Mouse (Mus musculus) kidney, embryonic 16.5 days (tissue): Measurements from ENCODE around the gene Tmem132d. TPM values are rescaled to one million over a fixed set of nuclear protein-coding genes. Genes with fewer than 3 reads are reported as not detected.
"Not testable (repeated sequence)": the region's sequence is repeated elsewhere in the genome, so short reads cannot be mapped to it uniquely, and the experiment has no call there.

Source experiments
- ATAC-seq: fragments of 200-750 bp; cut with Nextera tagmentation; 2 replicates; pipeline ENCODE4 v1.8.0; 2017; ENCODE audit warnings: moderate TSS enrichment; ENCODE audit not compliant: low FRiP score, low TSS enrichment
- H3K27ac ChIP-seq: fragments of 300-500 bp; sonication (generic); 2 replicates; pipeline ENCODE4 v1.5.1; 2014; ENCODE audit warnings: low read length
- H3K27me3 ChIP-seq: fragments of 300-500 bp; sonication (generic); 2 replicates; pipeline ENCODE4 v1.6.1; 2014; ENCODE audit warnings: low read length, control low read depth, mixed read lengths; ENCODE audit not compliant: insufficient read depth
- H3K36me3 ChIP-seq: fragments of 300-500 bp; sonication (generic); 2 replicates; pipeline ENCODE4 v1.6.1; 2014; ENCODE audit warnings: low read length, control low read depth, mixed read lengths; ENCODE audit not compliant: insufficient read depth
- H3K4me1 ChIP-seq: fragments of 300-500 bp; sonication (generic); 2 replicates; pipeline ENCODE4 v1.6.1; 2014; ENCODE audit warnings: low read length, control low read depth, mixed read lengths; ENCODE audit not compliant: insufficient read depth
- H3K4me2 ChIP-seq: fragments of 300-500 bp; sonication (generic); replicated peaks from 2 replicates; pipeline ENCODE4 v1.6.1; 2014; ENCODE audit warnings: low read depth, low read length
- H3K4me3 ChIP-seq: fragments of 300-500 bp; sonication (generic); 2 replicates; pipeline ENCODE4 v1.5.1; 2014; ENCODE audit warnings: mild to moderate bottlenecking, low read length
- H3K9ac ChIP-seq: fragments of 300-500 bp; sonication (generic); replicated peaks from 2 replicates; pipeline ENCODE4 v1.6.1; 2014; ENCODE audit warnings: low read length
- H3K9me3 ChIP-seq: fragments of 300-500 bp; sonication (generic); 2 replicates; pipeline ENCODE4 v1.6.1; 2016; ENCODE audit warnings: low read length, control low read depth
- whole genome bisulfite sequencing: fragments of 180-500 bp; shearing (Covaris S2); extraction: QIAGEN DNeasy Blood & Tissue Kit; methylation state at CpG from one replicate; pipeline ENCODE4 v1.1.7; 2014; 5-methylcytosine and 5-hydroxymethylcytosine counted together
- polyA plus RNA-seq: library from polyadenylated mRNA; unstranded; fragments of >200 nt; fragmentation: Nextera tagmentation; extraction: Ambion mirVana; gene quantifications from 2 replicates; pipeline ENCODE4 v1.2.1, GENCODE M21; 2015

Gene Tmem132d
- polyA plus RNA-seq, 1 experiment from 2014 or later: 0.31 TPM

GRCm38 (mm10) chr5:127751262-127751975, 681.5 kb downstream of the Tmem132d start:
- peak; percentile 75; the same call in 1 of the 2 replicates for ATAC-seq
- H3K9me3 ChIP-seq: no peaks in the 10 kb centered on the region; the same call in 1 of the 2 replicates
- no peak overlapping the region for H3K9ac ChIP-seq
- H3K27ac ChIP-seq: no peak overlapping the region
- H3K4me2 ChIP-seq: no peak overlapping the region
- WGBS: 21% methylated on average over 20 of the region's 20 CpGs
- no peaks in the 10 kb centered on the region for H3K27me3 ChIP-seq
- H3K4me3 ChIP-seq: no peak overlapping the region
- H3K4me1 ChIP-seq: no peaks in the 10 kb centered on the region
- H3K36me3 ChIP-seq: no peaks in the 10 kb centered on the region

- H3K4me2 ChIP-seq, H3K9ac ChIP-seq, H3K36me3 ChIP-seq, H3K27me3 ChIP-seq, H3K27ac ChIP-seq, H3K9me3 ChIP-seq, H3K4me3 ChIP-seq, ATAC-seq, H3K4me1 ChIP-seq: not testable (repeated sequence)
- WGBS: 98% methylated on average over 3 of the region's 3 CpGs
Measured at GRCm38 (mm10) chr5:127749540-127749939, 683.3 kb downstream of the Tmem132d start.

GRCm38 (mm10) chr5:127741331-127741730, 691.5 kb downstream of the Tmem132d start:
- Histone ChIP-seq H3K9me3 (no peaks in the 10 kb centered on the region), H3K27me3 (no peaks in the 10 kb centered on the region), H3K4me2 (no peak overlapping the region), H3K27ac (no peak overlapping the region), H3K4me3 (no peak overlapping the region), H3K4me1 (no peaks in the 10 kb centered on the region), H3K36me3 (no peaks in the 10 kb centered on the region), H3K9ac (no peak overlapping the region)
- 77% methylated on average over 16 of the region's 16 CpGs for WGBS
- ATAC-seq: no peak

Other genes with a start within 250 kb of the Tmem132d start
- gene Fzd10, start 167.8 kb upstream of the Tmem132d start, polyA plus RNA-seq: 2.5 and 2.6 TPM in 2 replicates